Mouse (Mus musculus): ENCODE measurements around the gene Hlx. TPM values are rescaled to one million over a fixed set of nuclear protein-coding genes. Genes with fewer than 3 reads are reported as not detected.
A peak's percentile ranks its signal among the peaks of the same experiment; 100 is the strongest.

Hlx gene
- total RNA-seq, 2 experiments from 2014 or later: 40.7 to 47.8 TPM

GRCm38 (mm10) chr1:184716117-184716516 is 16.3 kb downstream of the Hlx start:
- DNase-seq: no peak

- no peak for DNase-seq
Observed at GRCm38 (mm10) chr1:184715693-184716092, 16.7 kb downstream of the Hlx start.

- DNase-seq: no peak
Observed at GRCm38 (mm10) chr1:184714515-184714914, 17.9 kb downstream of the Hlx start.

GRCm38 (mm10) chr1:184713716-184714115 is 18.7 kb downstream of the Hlx start:
- DNase-seq: no peak

- peak; percentile 43 for DNase-seq
Observed at GRCm38 (mm10) chr1:184707532-184708248, 24.7 kb downstream of the Hlx start.

- DNase-seq: no peak
Observed at GRCm38 (mm10) chr1:184704901-184705300, 27.5 kb downstream of the Hlx start.

GRCm38 (mm10) chr1:184699295-184699694 is 33.1 kb downstream of the Hlx start:
- no peak for DNase-seq

- DNase-seq: peak; percentile 28
Observed at GRCm38 (mm10) chr1:184695451-184695850, 37.0 kb downstream of the Hlx start.

- DNase-seq: no peak
Observed at GRCm38 (mm10) chr1:184692204-184692904, 40.1 kb downstream of the Hlx start.

- no peak for DNase-seq
Observed at GRCm38 (mm10) chr1:184691240-184691639, 41.2 kb downstream of the Hlx start.

GRCm38 (mm10) chr1:184688026-184688425 is 44.4 kb downstream of the Hlx start:
- no peak for DNase-seq

GRCm38 (mm10) chr1:184687512-184687911 is 44.9 kb downstream of the Hlx start:
- no peak for DNase-seq

GRCm38 (mm10) chr1:184683541-184683940 is 48.9 kb downstream of the Hlx start:
- DNase-seq: no peak

GRCm38 (mm10) chr1:184679416-184679965 is 52.9 kb downstream of the Hlx start:
- no peak for DNase-seq

- DNase-seq: no peak
Observed at GRCm38 (mm10) chr1:184677641-184678040, 54.8 kb downstream of the Hlx start.

Other genes starting within 250 kb of the Hlx start
- 10 to 100 TPM; 15.0 to 43.0 TPM for gene Marc1, start 78.7 kb upstream of the Hlx start, total RNA-seq (2021)
- gene Marc2, start 113.8 kb upstream of the Hlx start, total RNA-seq (2021): 100 to 1,000 TPM; 315 to 378 TPM
- 10 to 100 TPM; 41.7 to 43.4 TPM for gene C130074G19Rik, start 150.6 kb upstream of the Hlx start, total RNA-seq (2021)